Mouse (Mus musculus): ENCODE results near the gene Krt75. TPM values are rescaled to one million over a fixed set of nuclear protein-coding genes. Genes with fewer than 3 reads are reported as not detected.
A peak's percentile ranks its signal among the peaks of the same experiment; 100 is the strongest.

The Krt75 gene
- not detected in 2 replicates for polyA plus RNA-seq (2015; fragmentation: Nextera tagmentation; extraction: Ambion mirVana)

DNA sequence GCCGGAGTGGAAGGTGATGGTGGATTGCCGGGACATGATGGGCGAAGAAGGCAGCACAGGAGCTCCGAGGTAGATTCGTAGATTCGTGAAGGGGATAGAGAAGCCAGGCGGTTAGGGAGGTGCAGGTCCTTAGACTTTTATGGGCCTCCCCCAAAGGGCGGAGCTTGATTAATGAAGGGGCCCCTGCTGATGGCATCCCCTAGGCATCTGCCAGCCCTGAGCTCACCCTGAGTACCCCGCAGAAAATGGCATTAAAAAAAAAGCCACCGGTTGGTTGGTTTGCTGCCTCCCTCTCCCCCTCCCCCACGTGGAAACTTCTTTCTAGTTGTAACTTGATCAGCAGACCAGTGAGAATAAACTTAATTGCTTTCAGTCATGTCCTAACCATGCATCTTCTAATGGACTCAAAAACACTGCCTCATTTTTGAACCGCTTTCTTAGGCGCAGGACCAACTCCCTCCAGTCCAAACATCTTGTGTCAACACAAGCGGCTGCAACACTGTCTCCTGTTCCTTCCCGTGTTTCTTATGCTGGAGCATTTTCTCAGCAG lies at the start of gene Krt75:
Gene Krt75 (minus strand): TSS at position 109 of the 550 bp plus-strand sequence.
- H3K4me1 ChIP-seq: no peaks in the 10 kb centered on the region
- H3K9ac ChIP-seq: no peak within 1 kb of the TSS
- no peak within 1 kb of the TSS for H3K4me3 ChIP-seq
- H3K27me3 ChIP-seq: no peaks in the 10 kb centered on the region
- no peak within 1 kb of the TSS for H3K4me2 ChIP-seq
- no peak for ATAC-seq
- no peak within 1 kb of the TSS for H3K27ac ChIP-seq
- no peaks in the 10 kb centered on the region for H3K36me3 ChIP-seq (ENCODE audit: poor library complexity, severe bottlenecking)
- 80% methylated on average over 15 of the region's 15 CpGs for WGBS
- H3K9me3 ChIP-seq (replicated peaks): no peaks in the 10 kb centered on the region

GRCm38 (mm10) chr15:101599123-101599522 lies 25.4 kb upstream of the Krt75 start:
- no peak overlapping the region for H3K27ac ChIP-seq
- WGBS: 68% methylated on average over 6 of the region's 6 CpGs

DNA sequence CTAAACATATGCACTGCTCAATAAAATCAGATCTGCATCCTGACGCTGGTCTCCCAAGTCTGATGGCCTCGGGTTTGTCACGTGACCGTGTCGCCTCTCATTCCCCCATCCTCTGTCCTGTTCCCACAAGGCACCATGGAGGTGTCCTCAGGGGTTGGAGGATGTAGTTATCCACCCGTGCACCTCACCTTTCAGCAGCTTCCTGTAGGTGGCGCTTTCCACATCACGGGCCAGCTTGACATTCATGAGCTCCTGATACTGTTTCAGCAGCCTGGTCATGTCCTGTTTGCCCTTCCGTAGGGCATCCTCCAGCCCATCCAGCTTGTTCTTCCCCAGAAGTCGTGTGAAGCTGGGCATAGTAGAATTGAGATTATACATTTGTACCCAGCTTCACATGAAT lies 14.5 kb upstream of the Krt75 start:
- ATAC-seq: no peak
- Histone ChIP-seq H3K9ac (no peak overlapping the region), H3K4me1 (no peaks in the 10 kb centered on the region), H3K4me3 (no peak overlapping the region), H3K4me2 (no peak overlapping the region), H3K36me3 (ENCODE audit: poor library complexity, severe bottlenecking) (no peaks in the 10 kb centered on the region), H3K27ac (no peak overlapping the region), H3K9me3 (replicated peaks) (no peaks in the 10 kb centered on the region), H3K27me3 (no peaks in the 10 kb centered on the region)
- 85% methylated on average over 10 of the region's 10 CpGs for WGBS

More at GRCm38 (mm10) chr15:101599123-101599522, 25.4 kb upstream of the Krt75 start:
- peaks cover 3% of the 10 kb centered on the region; the same call in 1 of the 2 replicates for H3K9me3 ChIP-seq (replicated peaks)
- no peak overlapping the region for H3K4me3 ChIP-seq
- no peak overlapping the region for H3K9ac ChIP-seq
- H3K27me3 ChIP-seq: no peaks in the 10 kb centered on the region
- no peaks in the 10 kb centered on the region for H3K4me1 ChIP-seq
- no peak overlapping the region for H3K4me2 ChIP-seq
- H3K36me3 ChIP-seq (ENCODE audit: poor library complexity, severe bottlenecking): no peaks in the 10 kb centered on the region
- no peak for ATAC-seq

DNA sequence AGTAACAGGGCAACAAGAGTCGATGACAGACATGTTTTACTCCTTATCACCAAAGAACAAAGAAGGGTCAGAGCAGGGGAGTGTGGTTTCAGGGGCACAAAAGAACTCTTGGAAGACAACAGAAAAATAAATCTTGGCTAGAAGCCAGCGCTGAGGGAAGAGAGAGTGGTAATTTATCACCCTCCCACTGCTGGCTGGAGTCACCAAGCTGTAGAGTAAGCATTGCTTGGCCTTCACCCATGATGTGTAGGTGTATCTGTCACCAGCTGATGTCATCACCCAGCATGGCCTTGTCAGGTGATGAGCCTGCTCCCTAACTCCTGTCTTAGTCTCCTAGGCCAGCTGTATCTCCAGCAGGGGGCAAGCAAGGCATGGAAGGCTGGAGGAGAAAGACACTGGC lies 10.8 kb upstream of the Krt75 start:
- no peak overlapping the region for H3K4me2 ChIP-seq
- no peak for ATAC-seq
- no peak overlapping the region for H3K9ac ChIP-seq
- H3K9me3 ChIP-seq (replicated peaks): no peaks in the 10 kb centered on the region
- no peaks in the 10 kb centered on the region for H3K27me3 ChIP-seq
- no peaks in the 10 kb centered on the region for H3K36me3 ChIP-seq (ENCODE audit: poor library complexity, severe bottlenecking)
- no peak overlapping the region for H3K27ac ChIP-seq
- no peaks in the 10 kb centered on the region for H3K4me1 ChIP-seq
- 57% methylated on average over 2 of the region's 2 CpGs for WGBS
- H3K4me3 ChIP-seq: no peak overlapping the region

DNA sequence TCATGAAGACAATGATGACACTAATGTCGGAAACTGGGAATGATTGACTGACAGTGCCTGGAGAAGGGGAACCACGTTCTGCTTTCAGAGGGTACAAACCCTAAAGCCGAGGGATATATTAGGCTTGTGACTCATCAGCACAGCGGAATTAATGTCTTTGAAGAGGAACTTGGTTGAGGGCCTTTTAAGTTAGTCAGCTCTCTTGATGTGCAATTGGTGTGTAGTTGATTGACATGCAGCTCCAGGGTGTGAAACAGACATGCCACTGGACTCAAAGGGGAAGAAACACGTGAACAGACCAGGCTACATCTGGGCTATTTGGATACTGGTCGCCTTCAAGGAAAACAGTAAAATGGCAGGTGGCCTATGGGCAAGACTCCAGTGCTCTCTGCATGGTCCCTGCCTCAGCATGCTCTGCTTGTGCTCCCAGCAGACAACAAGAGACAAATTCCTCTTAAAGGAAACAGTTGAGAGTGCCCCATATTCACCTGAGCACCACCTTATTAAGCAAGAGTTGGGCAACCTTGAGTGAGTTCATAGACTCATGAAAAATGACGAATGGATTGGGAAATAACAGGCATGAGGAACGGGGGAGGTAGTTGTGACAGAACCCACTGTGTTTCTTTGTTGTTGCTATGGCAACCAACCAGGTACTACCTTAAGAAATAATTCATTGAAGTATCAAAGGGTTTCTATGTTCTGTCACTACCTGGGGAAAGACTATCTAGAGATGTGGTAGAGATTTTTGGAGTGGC lies 9.7 kb upstream of the Krt75 start:
- Histone ChIP-seq H3K27ac (no peak overlapping the region), H3K4me3 (no peak overlapping the region), H3K4me2 (no peak overlapping the region), H3K9me3 (replicated peaks) (no peaks in the 10 kb centered on the region), H3K27me3 (no peaks in the 10 kb centered on the region), H3K4me1 (no peaks in the 10 kb centered on the region), H3K9ac (no peak overlapping the region), H3K36me3 (ENCODE audit: poor library complexity, severe bottlenecking) (no peaks in the 10 kb centered on the region)
- 83% methylated on average over 8 of the region's 8 CpGs for WGBS
- no peak for ATAC-seq

- Histone ChIP-seq H3K9me3 (replicated peaks) (no peaks in the 10 kb centered on the region), H3K9ac (no peak overlapping the region), H3K4me1 (no peaks in the 10 kb centered on the region), H3K36me3 (ENCODE audit: poor library complexity, severe bottlenecking) (no peaks in the 10 kb centered on the region), H3K4me2 (no peak overlapping the region), H3K27ac (no peak overlapping the region), H3K4me3 (no peak overlapping the region), H3K27me3 (no peaks in the 10 kb centered on the region)
- no peak for ATAC-seq
- 82% methylated on average over 3 of the region's 3 CpGs for WGBS
Measured at GRCm38 (mm10) chr15:101581701-101582100, 8.0 kb upstream of the Krt75 start.

GRCm38 (mm10) chr15:101575506-101575905 lies 1.8 kb upstream of the Krt75 start:
- 88% methylated on average over 5 of the region's 5 CpGs for WGBS
- Histone ChIP-seq H3K36me3 (ENCODE audit: poor library complexity, severe bottlenecking) (no peaks in the 10 kb centered on the region), H3K9me3 (replicated peaks) (no peaks in the 10 kb centered on the region), H3K9ac (no peak overlapping the region), H3K27me3 (no peaks in the 10 kb centered on the region), H3K4me2 (no peak overlapping the region), H3K4me1 (no peaks in the 10 kb centered on the region), H3K4me3 (no peak overlapping the region), H3K27ac (no peak overlapping the region)
- no peak for ATAC-seq

DNA sequence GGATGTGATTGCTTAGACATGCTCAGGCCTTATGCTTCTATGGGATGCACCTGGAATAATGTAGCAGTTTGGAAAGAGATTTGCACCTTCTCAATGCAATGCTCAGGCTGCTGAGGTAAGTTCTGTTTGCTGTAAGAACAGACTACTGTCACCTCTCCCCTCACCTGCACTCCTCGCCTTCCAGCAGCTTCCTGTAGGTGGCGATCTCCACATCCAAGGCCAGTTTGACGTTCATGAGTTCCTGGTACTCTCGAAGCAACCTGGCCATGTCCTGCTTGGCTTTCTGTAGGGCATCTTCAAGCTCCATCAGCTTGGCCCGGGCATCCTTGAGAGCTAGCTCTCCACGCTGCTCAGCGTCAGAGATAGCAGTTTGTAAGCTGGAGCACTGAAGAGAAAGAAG lies 5.9 kb downstream of the Krt75 start:
- ATAC-seq: no peak
- 52% methylated on average over 7 of the region's 7 CpGs for WGBS
- no peaks in the 10 kb centered on the region for H3K4me1 ChIP-seq
- H3K9ac ChIP-seq: no peak overlapping the region
- H3K4me3 ChIP-seq: no peak overlapping the region
- H3K4me2 ChIP-seq: no peak overlapping the region
- no peaks in the 10 kb centered on the region for H3K9me3 ChIP-seq (replicated peaks)
- no peaks in the 10 kb centered on the region for H3K27me3 ChIP-seq
- no peak overlapping the region for H3K27ac ChIP-seq
- no peaks in the 10 kb centered on the region for H3K36me3 ChIP-seq (ENCODE audit: poor library complexity, severe bottlenecking)

DNA sequence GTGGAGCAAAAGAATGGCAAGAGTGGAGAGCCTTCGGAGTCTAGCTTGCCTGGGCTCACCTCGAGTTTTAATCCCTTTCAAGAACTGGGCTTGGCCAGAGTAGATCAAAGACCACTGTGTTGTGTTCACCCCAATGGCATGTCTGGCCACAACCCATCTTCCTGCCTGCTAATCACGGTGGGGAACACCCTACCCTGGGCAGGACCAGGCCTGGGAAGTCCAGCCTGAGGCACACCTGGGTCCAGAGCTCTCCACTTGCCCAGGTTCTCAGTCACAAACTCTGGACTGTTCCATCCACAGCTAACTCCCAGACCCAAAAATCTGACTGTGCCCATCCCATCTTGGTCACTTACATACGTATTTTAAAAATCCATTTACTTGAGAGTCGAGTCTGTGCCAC lies 10.9 kb downstream of the Krt75 start, which contains the start of gene Krt90:
Gene Krt90 (minus strand): TSS at position 101 of the 400 bp plus-strand sequence.
- no peak within 1 kb of the TSS for H3K4me3 ChIP-seq
- H3K4me2 ChIP-seq: no peak within 1 kb of the TSS
- 60% methylated on average over 5 of the region's 5 CpGs for whole genome bisulfite sequencing
- H3K9ac ChIP-seq: no peak within 1 kb of the TSS
- no peak within 1 kb of the TSS for H3K27ac ChIP-seq
- H3K4me1 ChIP-seq: peaks cover 9% of the 10 kb centered on the region; the same call in 1 of the 2 replicates
- H3K27me3 ChIP-seq: no peaks in the 10 kb centered on the region
- H3K9me3 ChIP-seq (replicated peaks): no peaks in the 10 kb centered on the region
- no peaks in the 10 kb centered on the region for H3K36me3 ChIP-seq (ENCODE audit: poor library complexity, severe bottlenecking)
- ATAC-seq: no peak

DNA sequence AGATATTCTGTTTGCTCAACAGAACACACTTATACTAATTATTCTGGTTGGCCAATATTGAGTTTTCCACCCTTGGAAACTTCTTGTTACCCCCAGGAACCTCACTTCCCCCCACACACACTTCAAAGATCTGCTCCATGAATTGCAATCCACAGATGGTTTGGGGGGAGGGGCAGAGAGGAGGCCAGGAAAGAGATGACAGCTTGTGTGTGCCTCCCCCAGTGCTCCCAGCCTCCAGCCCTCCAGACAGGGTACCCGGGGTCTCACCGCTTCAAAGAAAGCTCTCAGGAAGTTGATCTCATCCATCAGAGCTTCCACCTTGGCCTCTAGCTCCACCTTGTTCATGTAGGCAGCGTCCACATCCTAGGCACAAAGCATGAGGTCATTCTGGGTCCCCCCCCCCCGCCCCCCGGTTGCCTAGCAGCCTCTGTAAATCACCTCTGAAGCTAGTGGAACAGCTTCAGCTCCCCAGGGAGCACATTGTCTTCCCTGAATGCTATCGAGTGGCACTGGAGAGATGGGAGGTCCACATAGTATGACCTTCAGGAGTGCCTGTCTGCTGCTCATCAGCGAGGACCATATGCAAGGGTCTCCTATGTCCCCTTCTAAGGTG lies 15.6 kb downstream of the Krt75 start:
- Histone ChIP-seq H3K4me1 (peaks cover 12% of the 10 kb centered on the region), H3K4me3 (no peak overlapping the region), H3K36me3 (ENCODE audit: poor library complexity, severe bottlenecking) (no peaks in the 10 kb centered on the region), H3K27me3 (no peaks in the 10 kb centered on the region), H3K9ac (no peak overlapping the region), H3K27ac (no peak overlapping the region), H3K4me2 (no peak overlapping the region), H3K9me3 (replicated peaks) (no peaks in the 10 kb centered on the region)
- 12% methylated on average over 7 of the region's 7 CpGs for WGBS
- no peak for ATAC-seq

DNA sequence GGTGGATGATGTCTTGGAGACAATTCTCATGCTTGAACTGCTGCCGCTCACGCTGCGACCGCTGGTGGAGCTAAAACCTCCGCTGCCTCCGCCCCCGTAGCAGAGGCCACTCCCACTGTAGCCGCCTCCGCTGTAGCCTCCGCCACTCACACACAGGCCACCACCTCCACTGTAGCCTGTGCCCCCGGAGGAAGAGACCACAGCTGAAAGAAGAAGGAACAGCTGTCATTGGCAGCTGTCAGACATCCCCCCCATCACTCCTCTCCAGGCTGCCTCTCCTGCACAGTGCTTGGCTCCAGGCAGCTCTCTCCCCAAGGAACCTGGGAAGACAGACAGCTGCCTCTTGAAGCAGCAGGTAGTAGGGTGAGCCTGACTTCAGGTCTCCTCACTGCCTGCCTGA lies 20.5 kb downstream of the Krt75 start:
- peak; percentile 72; the same call in 1 of the 2 replicates for ATAC-seq
- Histone ChIP-seq H3K4me1 (peaks cover 13% of the 10 kb centered on the region), H3K27me3 (peaks cover 4% of the 10 kb centered on the region; the same call in 1 of the 2 replicates), H3K9me3 (replicated peaks) (no peaks in the 10 kb centered on the region), H3K4me3 (no peak overlapping the region), H3K36me3 (ENCODE audit: poor library complexity, severe bottlenecking) (no peaks in the 10 kb centered on the region), H3K4me2 (peak overlapping the region; percentile 48), H3K9ac (0 out of 2 replicates have a peak overlapping the region, but pooled peaks have one; percentile 8), H3K27ac (no peak overlapping the region)
- 0% methylated on average over 9 of the region's 11 CpGs for WGBS

GRCm38 (mm10) chr15:101552188-101552587 lies 21.5 kb downstream of the Krt75 start:
- no peak overlapping the region for H3K4me2 ChIP-seq
- no peaks in the 10 kb centered on the region for H3K36me3 ChIP-seq (ENCODE audit: poor library complexity, severe bottlenecking)
- WGBS: 84% methylated on average over 8 of the region's 8 CpGs
- H3K9ac ChIP-seq: no peak overlapping the region
- ATAC-seq: no peak
- peaks cover 10% of the 10 kb centered on the region for H3K4me1 ChIP-seq
- peaks cover 4% of the 10 kb centered on the region; the same call in 1 of the 2 replicates for H3K27me3 ChIP-seq
- H3K27ac ChIP-seq: no peak overlapping the region
- no peaks in the 10 kb centered on the region for H3K9me3 ChIP-seq (replicated peaks)
- H3K4me3 ChIP-seq: no peak overlapping the region

Data from forebrain, embryonic 13.5 days (tissue).